Mouse (Mus musculus) intestine, postnatal 0 days (tissue): Measurements from ENCODE around the gene Ilf3. TPM values are rescaled to one million over a fixed set of nuclear protein-coding genes. Genes with fewer than 3 reads are reported as not detected.
A peak's percentile ranks its signal among the peaks of the same experiment; 100 is the strongest.

Source experiments
- ATAC-seq: fragments of 200-750 bp; cut with Nextera tagmentation; 2 replicates; pipeline ENCODE4 v1.8.0; 2017; ENCODE audit warnings: mild to moderate bottlenecking, moderate TSS enrichment, moderate library complexity
- H3K27ac ChIP-seq: fragments of 300-500 bp; sonication (generic); 2 replicates; pipeline ENCODE4 v1.5.1; 2014; ENCODE audit warnings: mild to moderate bottlenecking, low read depth, low read length, moderate library complexity
- H3K27me3 ChIP-seq: fragments of 300-500 bp; sonication (generic); replicated peaks from 2 replicates; pipeline ENCODE4 v1.6.1; 2014; ENCODE audit warnings: low read length, mixed read lengths; ENCODE audit not compliant: control insufficient read depth, insufficient read depth
- H3K36me3 ChIP-seq: fragments of 300-500 bp; sonication (generic); 2 replicates; pipeline ENCODE4 v1.6.1; 2014; ENCODE audit warnings: mild to moderate bottlenecking, moderate library complexity; ENCODE audit not compliant: control insufficient read depth, insufficient read depth
- H3K4me1 ChIP-seq: fragments of 300-500 bp; sonication (generic); replicated peaks from 2 replicates; pipeline ENCODE4 v1.6.1; 2014; ENCODE audit warnings: antibody characterized with exemption, low read length, mixed read lengths; ENCODE audit not compliant: control insufficient read depth, insufficient read depth
- H3K4me2 ChIP-seq: fragments of 300-500 bp; sonication (generic); replicated peaks from 2 replicates; pipeline ENCODE4 v1.6.1; 2014; ENCODE audit warnings: low read depth, mild to moderate bottlenecking, moderate library complexity
- H3K4me3 ChIP-seq: fragments of 300-500 bp; sonication (generic); 2 replicates; pipeline ENCODE4 v1.5.1; 2014; ENCODE audit warnings: low read depth, low read length
- H3K9ac ChIP-seq: fragments of 300-500 bp; sonication (generic); 2 replicates; pipeline ENCODE4 v1.6.1; 2014; ENCODE audit warnings: mild to moderate bottlenecking, low read depth, low read length
- H3K9me3 ChIP-seq: fragments of 300-500 bp; sonication (generic); 2 replicates; pipeline ENCODE4 v1.6.1; 2016; ENCODE audit warnings: mixed run types; ENCODE audit not compliant: control insufficient read depth
- CTCF ChIP-seq: sonication (generic); IDR thresholded peaks from 2 replicates; pipeline ENCODE4 v1.5.1; 2016; ENCODE audit warnings: low read depth, mild to moderate bottlenecking, control low read depth, antibody characterized with exemption, moderate library complexity
- WGBS: fragments of 180-500 bp; shearing (Covaris S2); extraction: QIAGEN DNeasy Blood & Tissue Kit; methylation state at CpG from one replicate; pipeline ENCODE4 v1.1.7; 2014; 5-methylcytosine and 5-hydroxymethylcytosine counted together
- polyA plus RNA-seq: library from polyadenylated mRNA; unstranded; fragments of >200 nt; fragmentation: Nextera tagmentation; extraction: Ambion mirVana; gene quantifications from 2 replicates; pipeline ENCODE4 v1.2.1, GENCODE M21; 2015

The Ilf3 gene
- polyA plus RNA-seq, 1 experiment from 2014 or later = 41.0 TPM

- no peak for ATAC-seq
- no peaks in the 10 kb centered on the region for H3K9me3 ChIP-seq
- TF ChIP-seq CTCF = no peak
- no peak overlapping the region for H3K4me2 ChIP-seq
- no peak overlapping the region for H3K27ac ChIP-seq
- H3K27me3 ChIP-seq = no peaks in the 10 kb centered on the region
- H3K9ac ChIP-seq = no peak overlapping the region
- H3K36me3 ChIP-seq = peaks cover 2% of the 10 kb centered on the region; the same call in 1 of the 2 replicates
- no peaks in the 10 kb centered on the region for H3K4me1 ChIP-seq
- 86% methylated on average over 8 of the region's 8 CpGs for WGBS
- H3K4me3 ChIP-seq = no peak overlapping the region
Observed at GRCm38 (mm10) chr9:21336491-21336890, 31.2 kb upstream of the Ilf3 start.

- Histone ChIP-seq H3K4me3 (peak overlapping the region; percentile 28), H3K9ac (no peak overlapping the region), H3K4me2 (peak overlapping the region; percentile 57), H3K36me3 (peaks cover 13% of the 10 kb centered on the region; the same call in 1 of the 2 replicates), H3K27me3 (no peaks in the 10 kb centered on the region), H3K9me3 (no peaks in the 10 kb centered on the region), H3K4me1 (no peaks in the 10 kb centered on the region), H3K27ac (no peak overlapping the region)
- peak; percentile 76 for ATAC-seq
- 9% methylated on average over 18 of the region's 20 CpGs for WGBS
- TF ChIP-seq CTCF = no peak
Observed at GRCm38 (mm10) chr9:21337652-21338051, 30.0 kb upstream of the Ilf3 start.

GRCm38 (mm10) chr9:21340411-21340810 is 27.3 kb upstream of the Ilf3 start:
- no peak overlapping the region for H3K9ac ChIP-seq
- peaks cover 24% of the 10 kb centered on the region; the same call in 1 of the 2 replicates for H3K36me3 ChIP-seq
- no peaks in the 10 kb centered on the region for H3K9me3 ChIP-seq
- no peak for TF ChIP-seq CTCF
- H3K27me3 ChIP-seq = no peaks in the 10 kb centered on the region
- H3K4me3 ChIP-seq = no peak overlapping the region
- no peak for ATAC-seq
- H3K4me1 ChIP-seq = no peaks in the 10 kb centered on the region
- 56% methylated on average over 4 of the region's 4 CpGs for WGBS
- no peak overlapping the region for H3K27ac ChIP-seq
- no peak overlapping the region for H3K4me2 ChIP-seq

GRCm38 (mm10) chr9:21346627-21347365 is 20.9 kb upstream of the Ilf3 start:
- no peak overlapping the region for H3K9ac ChIP-seq
- H3K4me1 ChIP-seq = no peaks in the 10 kb centered on the region
- H3K9me3 ChIP-seq = no peaks in the 10 kb centered on the region
- no peak overlapping the region for H3K4me2 ChIP-seq
- H3K27me3 ChIP-seq = no peaks in the 10 kb centered on the region
- H3K36me3 ChIP-seq = peaks cover 37% of the 10 kb centered on the region
- TF ChIP-seq CTCF = no peak
- WGBS = 71% methylated on average over 16 of the region's 16 CpGs
- no peak overlapping the region for H3K27ac ChIP-seq
- no peak overlapping the region for H3K4me3 ChIP-seq
- peak; percentile 58; the same call in 1 of the 2 replicates for ATAC-seq

- no peak for TF ChIP-seq CTCF
- ATAC-seq = no peak
- no peak overlapping the region for H3K4me2 ChIP-seq
- H3K9me3 ChIP-seq = no peaks in the 10 kb centered on the region
- WGBS = 75% methylated on average over 3 of the region's 3 CpGs
- H3K4me1 ChIP-seq = no peaks in the 10 kb centered on the region
- no peak overlapping the region for H3K4me3 ChIP-seq
- no peak overlapping the region for H3K27ac ChIP-seq
- H3K36me3 ChIP-seq = peaks cover 26% of the 10 kb centered on the region
- H3K9ac ChIP-seq = no peak overlapping the region
- H3K27me3 ChIP-seq = no peaks in the 10 kb centered on the region
Observed at GRCm38 (mm10) chr9:21348152-21348551, 19.5 kb upstream of the Ilf3 start.

- no peak overlapping the region for H3K4me3 ChIP-seq
- TF ChIP-seq CTCF = no peak
- H3K27me3 ChIP-seq = no peaks in the 10 kb centered on the region
- H3K36me3 ChIP-seq = peaks cover 22% of the 10 kb centered on the region
- no peak overlapping the region for H3K27ac ChIP-seq
- H3K4me2 ChIP-seq = no peak overlapping the region
- no peaks in the 10 kb centered on the region for H3K9me3 ChIP-seq
- WGBS = 56% methylated on average over 7 of the region's 7 CpGs
- no peak overlapping the region for H3K9ac ChIP-seq
- no peaks in the 10 kb centered on the region for H3K4me1 ChIP-seq
- ATAC-seq = peak; percentile 94
Observed at GRCm38 (mm10) chr9:21351178-21351577, 16.5 kb upstream of the Ilf3 start.
